Mouse (Mus musculus): ENCODE measurements around the gene Hist1h2af. TPM values are rescaled to one million over a fixed set of nuclear protein-coding genes. Genes with fewer than 3 reads are reported as not detected.

Hist1h2af gene
- total and polyA plus RNA-seq, 2 experiments from 2014 or later, result 2.6 to 369 TPM

DNA sequence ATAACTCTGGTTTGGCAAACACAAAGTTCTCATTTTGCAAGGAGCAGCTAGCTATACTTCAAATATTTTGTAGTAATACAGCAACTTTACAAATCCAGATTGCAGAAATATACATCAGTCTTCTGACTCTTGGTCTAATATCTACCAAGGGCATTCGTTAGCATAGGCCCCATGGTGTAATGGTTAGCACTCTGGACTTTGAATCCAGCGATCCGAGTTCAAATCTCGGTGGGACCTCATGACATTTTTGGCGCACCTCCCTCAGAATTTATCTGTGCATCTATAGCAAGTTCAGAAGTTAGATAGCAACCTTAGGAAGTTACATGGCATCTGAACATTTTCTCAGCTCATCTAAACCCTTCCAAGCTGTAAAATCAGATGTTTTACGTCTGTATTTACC lies 14.8 kb upstream of the Hist1h2af start:
- under 1% methylated on average over 6 of the region's 6 CpGs for WGBS
- no peaks in the 10 kb centered on the region for H3K4me1 ChIP-seq (ENCODE audit: control insufficient read depth, insufficient read depth)
- H3K27me3 ChIP-seq (ENCODE audit: control insufficient read depth, insufficient read depth, low read length), result no peaks in the 10 kb centered on the region
- no peak overlapping the region for H3K9ac ChIP-seq (replicated peaks; ENCODE audit: low read depth, low read length)
- H3K36me3 ChIP-seq (replicated peaks; ENCODE audit: control insufficient read depth, insufficient read depth, low read length), result no peaks in the 10 kb centered on the region
- no peaks in the 10 kb centered on the region for H3K9me3 ChIP-seq (replicated peaks; ENCODE audit: control insufficient read depth, low read length)
- H3K4me2 ChIP-seq (ENCODE audit: low read depth, low read length), result peak overlapping the region; percentile 80
- H3K4me3 ChIP-seq (ENCODE audit: low read depth, low read length), result peak overlapping the region; percentile 59
- DNase-seq (ENCODE audit: low spot score) (peak; percentile 68), ATAC-seq (ENCODE audit: insufficient read depth, low read depth) (no peak)
- peak overlapping the region; percentile 74 for H3K27ac ChIP-seq (ENCODE audit: low read depth)
- no peak for TF ChIP-seq CTCF (IDR thresholded peaks at IDR 0.05; ENCODE audit: low read depth)
- TF ChIP-seq EP300 (IDR thresholded peaks at IDR 0.05; ENCODE audit: low read depth), result no peak

DNA sequence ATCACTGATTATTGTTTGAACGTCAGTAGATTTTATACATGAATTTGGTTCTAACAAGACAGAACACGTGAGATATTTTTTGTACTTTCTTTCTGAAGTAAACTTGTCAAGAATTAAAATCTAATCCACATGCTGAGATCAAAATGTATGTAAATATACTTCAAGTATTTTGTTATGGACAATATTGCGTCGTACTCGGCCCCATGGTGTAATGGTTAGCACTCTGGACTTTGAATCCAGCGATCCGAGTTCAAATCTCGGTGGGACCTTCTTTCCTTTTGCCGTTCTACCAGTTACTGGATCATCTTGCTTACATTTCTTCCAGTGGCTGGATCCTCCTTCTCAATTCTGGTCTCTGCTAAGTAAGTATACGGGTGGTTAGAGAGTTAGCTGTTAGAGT lies 14.3 kb upstream of the Hist1h2af start:
- H3K9me3 ChIP-seq (replicated peaks; ENCODE audit: control insufficient read depth, low read length), result no peaks in the 10 kb centered on the region
- no peaks in the 10 kb centered on the region for H3K4me1 ChIP-seq (ENCODE audit: control insufficient read depth, insufficient read depth)
- H3K4me3 ChIP-seq (ENCODE audit: low read depth, low read length), result peak overlapping the region; percentile 59
- no peaks in the 10 kb centered on the region for H3K36me3 ChIP-seq (replicated peaks; ENCODE audit: control insufficient read depth, insufficient read depth, low read length)
- ATAC-seq (ENCODE audit: insufficient read depth, low read depth), result 0 out of 2 replicates have a peak, but pooled peaks have one; percentile 19
- no peak for TF ChIP-seq CTCF (IDR thresholded peaks at IDR 0.05; ENCODE audit: low read depth)
- no peak for TF ChIP-seq EP300 (IDR thresholded peaks at IDR 0.05; ENCODE audit: low read depth)
- peak overlapping the region; percentile 80 for H3K4me2 ChIP-seq (ENCODE audit: low read depth, low read length)
- peak; percentile 68 for DNase-seq (ENCODE audit: low spot score)
- WGBS, result under 1% methylated on average over 10 of the region's 10 CpGs
- H3K9ac ChIP-seq (replicated peaks; ENCODE audit: low read depth, low read length), result no peak overlapping the region
- peak overlapping the region; percentile 74 for H3K27ac ChIP-seq (ENCODE audit: low read depth)
- H3K27me3 ChIP-seq (ENCODE audit: control insufficient read depth, insufficient read depth, low read length), result no peaks in the 10 kb centered on the region

- ATAC-seq (ENCODE audit: insufficient read depth, low read depth) (no peak), DNase-seq (ENCODE audit: low spot score) (no peak)
- TF ChIP-seq EP300 (IDR thresholded peaks at IDR 0.05; ENCODE audit: low read depth), result no peak
- TF ChIP-seq CTCF (IDR thresholded peaks at IDR 0.05; ENCODE audit: low read depth), result no peak
- 0 out of 2 replicates have a peak overlapping the region, but pooled peaks have one; percentile 21 for H3K4me2 ChIP-seq (ENCODE audit: low read depth, low read length)
- no peak overlapping the region for H3K4me3 ChIP-seq (ENCODE audit: low read depth, low read length)
- no peak overlapping the region for H3K27ac ChIP-seq (ENCODE audit: low read depth)
- H3K9me3 ChIP-seq (replicated peaks; ENCODE audit: control insufficient read depth, low read length), result no peaks in the 10 kb centered on the region
- WGBS, result 2% methylated on average over 14 of the region's 14 CpGs
- no peaks in the 10 kb centered on the region for H3K36me3 ChIP-seq (replicated peaks; ENCODE audit: control insufficient read depth, insufficient read depth, low read length)
- no peaks in the 10 kb centered on the region for H3K4me1 ChIP-seq (ENCODE audit: control insufficient read depth, insufficient read depth)
- H3K27me3 ChIP-seq (ENCODE audit: control insufficient read depth, insufficient read depth, low read length), result no peaks in the 10 kb centered on the region
- no peak overlapping the region for H3K9ac ChIP-seq (replicated peaks; ENCODE audit: low read depth, low read length)
Measured at GRCm38 (mm10) chr13:23521703-23522102, 12.0 kb upstream of the Hist1h2af start.

GRCm38 (mm10) chr13:23523976-23524375 lies 9.7 kb upstream of the Hist1h2af start:
- H3K27ac ChIP-seq (ENCODE audit: low read depth), result no peak overlapping the region
- H3K4me2 ChIP-seq (ENCODE audit: low read depth, low read length), result no peak overlapping the region
- no peak overlapping the region for H3K4me3 ChIP-seq (ENCODE audit: low read depth, low read length)
- no peaks in the 10 kb centered on the region for H3K36me3 ChIP-seq (replicated peaks; ENCODE audit: control insufficient read depth, insufficient read depth, low read length)
- no peak for TF ChIP-seq CTCF (IDR thresholded peaks at IDR 0.05; ENCODE audit: low read depth)
- ATAC-seq (ENCODE audit: insufficient read depth, low read depth) (no peak), DNase-seq (ENCODE audit: low spot score) (no peak)
- no peaks in the 10 kb centered on the region for H3K27me3 ChIP-seq (ENCODE audit: control insufficient read depth, insufficient read depth, low read length)
- WGBS, result 39% methylated on average over 5 of the region's 5 CpGs
- H3K9me3 ChIP-seq (replicated peaks; ENCODE audit: control insufficient read depth, low read length), result no peaks in the 10 kb centered on the region
- H3K9ac ChIP-seq (replicated peaks; ENCODE audit: low read depth, low read length), result no peak overlapping the region
- H3K4me1 ChIP-seq (ENCODE audit: control insufficient read depth, insufficient read depth), result peaks cover 5% of the 10 kb centered on the region

- H3K9ac ChIP-seq (replicated peaks; ENCODE audit: low read depth, low read length), result no peak overlapping the region
Measured at GRCm38 (mm10) chr13:23524654-23525053, 9.1 kb upstream of the Hist1h2af start.

GRCm38 (mm10) chr13:23525901-23526300 lies 7.8 kb upstream of the Hist1h2af start:
- no peak overlapping the region for H3K27ac ChIP-seq (ENCODE audit: low read depth)
- peak overlapping the region; percentile 54 for H3K4me2 ChIP-seq (ENCODE audit: low read depth, low read length)
- no peak for TF ChIP-seq EP300 (IDR thresholded peaks at IDR 0.05; ENCODE audit: low read depth)
- TF ChIP-seq CTCF (IDR thresholded peaks at IDR 0.05; ENCODE audit: low read depth), result no peak
- peaks cover 8% of the 10 kb centered on the region for H3K4me1 ChIP-seq (ENCODE audit: control insufficient read depth, insufficient read depth)
- H3K9me3 ChIP-seq (replicated peaks; ENCODE audit: control insufficient read depth, low read length), result no peaks in the 10 kb centered on the region
- no peaks in the 10 kb centered on the region for H3K27me3 ChIP-seq (ENCODE audit: control insufficient read depth, insufficient read depth, low read length)
- no peaks in the 10 kb centered on the region for H3K36me3 ChIP-seq (replicated peaks; ENCODE audit: control insufficient read depth, insufficient read depth, low read length)
- no peak for ATAC-seq (ENCODE audit: insufficient read depth, low read depth)
- no peak overlapping the region for H3K9ac ChIP-seq (replicated peaks; ENCODE audit: low read depth, low read length)
- no peak for DNase-seq (ENCODE audit: low spot score)
- H3K4me3 ChIP-seq (ENCODE audit: low read depth, low read length), result peak overlapping the region; percentile 32
- 4% methylated on average over 10 of the region's 10 CpGs for WGBS

More at GRCm38 (mm10) chr13:23524654-23525053, 9.1 kb upstream of the Hist1h2af start:
- Histone ChIP-seq H3K36me3 (replicated peaks; ENCODE audit: control insufficient read depth, insufficient read depth, low read length) (no peaks in the 10 kb centered on the region), H3K27ac (ENCODE audit: low read depth) (no peak overlapping the region), H3K4me2 (ENCODE audit: low read depth, low read length) (no peak overlapping the region), H3K9me3 (replicated peaks; ENCODE audit: control insufficient read depth, low read length) (no peaks in the 10 kb centered on the region), H3K4me1 (ENCODE audit: control insufficient read depth, insufficient read depth) (peaks cover 8% of the 10 kb centered on the region), H3K4me3 (ENCODE audit: low read depth, low read length) (no peak overlapping the region), H3K27me3 (ENCODE audit: control insufficient read depth, insufficient read depth, low read length) (no peaks in the 10 kb centered on the region)
- ATAC-seq (ENCODE audit: insufficient read depth, low read depth) (no peak), DNase-seq (ENCODE audit: low spot score) (peak; percentile 79)
- 12% methylated on average over 5 of the region's 5 CpGs for WGBS
- TF ChIP-seq EP300 (IDR thresholded peaks at IDR 0.05; ENCODE audit: low read depth) (no peak), CTCF (IDR thresholded peaks at IDR 0.05; ENCODE audit: low read depth) (peak; percentile 82)

Measured in heart, postnatal 0 days (tissue).